Mouse (Mus musculus) left cerebral cortex, postnatal 36 days (tissue): ENCODE results near the gene Gadl1. TPM values are rescaled to one million over a fixed set of nuclear protein-coding genes. Genes with fewer than 3 reads are reported as not detected.

Experiments used
- DNase-seq, 2 experiments: peaks; one replicate each; pipeline ENCODE4 v3.0.0; 2021 to 2022; ENCODE audit warnings: low spot score in 2 of 2, mixed read lengths in 1 of 2
- intact Hi-C: fragments of 180-260 bp; cut with DNase I; formaldehyde crosslinking; loops from one replicate; pipeline ENCODE4 v1.15.1; 2025
- total RNA-seq, 2 experiments: library from RNA; stranded (reverse); gene quantifications; 2 replicates each; pipeline ENCODE4 v1.2.3; 2021

Gene Gadl1
- total RNA-seq, 2 experiments from 2014 or later: 0.57 to 0.63 TPM

- intact Hi-C loops: no loop called here
- no peak for DNase-seq
These were observed 167.7 kb downstream of the Gadl1 start for GRCm38 (mm10) chr9:116076946-116077345.

GRCm38 (mm10) chr9:116077419-116077818, 168.2 kb downstream of the Gadl1 start:
- no peak for DNase-seq
- intact Hi-C loops: no loop called here

GRCm38 (mm10) chr9:116081781-116082180, 172.5 kb downstream of the Gadl1 start:
- no peak for DNase-seq
- intact Hi-C loops: no loop called here

DNA sequence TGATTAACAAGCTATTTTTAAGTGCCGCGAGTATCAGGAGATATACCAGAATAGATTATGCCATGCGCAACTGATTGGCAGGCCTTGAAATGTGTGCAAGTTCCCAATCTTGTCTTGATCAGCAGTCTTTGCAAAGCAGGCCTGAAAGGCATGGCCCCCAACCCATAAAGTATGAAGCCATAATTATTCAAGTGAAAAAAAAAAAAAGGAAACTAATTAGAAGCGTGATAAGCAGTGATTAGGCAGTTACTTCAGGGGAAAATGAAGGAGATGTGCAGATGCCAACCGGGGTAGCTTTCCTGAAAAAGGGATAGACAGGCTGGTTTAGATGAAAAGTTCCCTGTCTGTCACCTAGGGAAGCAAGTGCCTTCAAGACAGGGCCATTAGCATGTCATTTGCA, 174.0 kb downstream of the Gadl1 start:
- no peak for DNase-seq
- intact Hi-C loops: no loop called here

DNA sequence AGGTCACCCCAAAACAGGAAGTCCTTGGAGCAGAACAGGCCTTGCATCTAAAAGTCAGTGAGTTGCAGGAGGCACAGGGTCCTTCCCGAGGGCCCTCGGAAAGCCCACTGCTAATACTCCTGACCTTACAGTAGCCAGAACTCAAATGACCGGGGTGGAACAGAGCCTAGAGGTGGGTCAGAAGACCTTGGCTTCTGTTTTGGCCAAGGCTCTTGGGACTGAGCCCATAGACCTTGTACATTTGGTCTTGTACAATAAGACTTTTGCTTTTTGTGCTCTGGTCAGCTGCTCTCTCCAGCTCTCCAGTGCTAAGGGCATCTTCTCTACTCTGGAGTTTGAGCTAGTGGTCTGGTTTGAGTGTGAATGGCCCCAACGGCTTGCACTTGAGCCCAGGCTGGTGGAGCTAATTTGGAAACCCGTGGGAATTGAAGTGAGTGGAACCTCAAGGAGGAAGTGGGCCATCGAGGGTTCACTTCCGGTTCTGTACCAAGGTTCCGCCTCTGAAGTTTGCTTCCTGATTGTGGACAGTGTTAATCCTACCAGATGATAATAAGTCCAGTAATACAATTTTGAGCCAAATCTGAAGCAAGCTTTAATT, 174.6 kb downstream of the Gadl1 start:
- intact Hi-C loops: no loop called here
- DNase-seq: no peak

- DNase-seq: no peak
- intact Hi-C loops: no loop called here
These were observed 175.2 kb downstream of the Gadl1 start for GRCm38 (mm10) chr9:116084324-116084931.

- intact Hi-C loops: loop anchor here (5.0 kb wide), 1 partner anchor 296 kb away; no protein-coding TSS in a partner anchor
- no peak for DNase-seq
These were observed 176.7 kb downstream of the Gadl1 start for GRCm38 (mm10) chr9:116085999-116086398.

GRCm38 (mm10) chr9:116087263-116087662, 178.0 kb downstream of the Gadl1 start:
- DNase-seq: no peak
- intact Hi-C loops: loop anchor here (5.0 kb wide), 1 partner anchor 295 kb away; no protein-coding TSS in a partner anchor

- intact Hi-C loops: loop anchor here (5.0 kb wide), 1 partner anchor 294 kb away; no protein-coding TSS in a partner anchor
- DNase-seq: peak; percentile 44 to 59
These were observed 178.6 kb downstream of the Gadl1 start for GRCm38 (mm10) chr9:116087880-116088279.

DNA sequence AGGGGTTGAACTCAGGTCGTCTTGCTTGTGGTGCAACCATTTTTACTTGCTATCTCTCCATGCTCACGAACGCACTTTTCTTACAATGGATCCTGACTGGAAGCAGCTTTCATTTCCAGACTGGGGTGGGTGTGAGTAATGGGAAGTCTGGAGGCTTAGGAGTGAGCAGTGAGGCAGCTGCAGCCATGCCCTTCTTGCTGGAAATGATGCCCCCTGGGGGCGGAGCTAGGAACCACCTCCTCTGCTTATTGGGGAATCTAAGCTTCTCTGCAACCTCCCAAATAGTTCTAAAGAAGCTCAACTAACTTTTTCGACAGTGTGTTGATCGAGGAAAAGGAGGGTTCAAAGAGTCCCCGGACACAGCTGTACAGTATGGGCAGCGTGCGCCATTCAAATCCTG, 179.7 kb downstream of the Gadl1 start:
- DNase-seq: no peak
- intact Hi-C loops: loop anchor here (5.0 kb wide), 1 partner anchor 293 kb away; no protein-coding TSS in a partner anchor

DNA sequence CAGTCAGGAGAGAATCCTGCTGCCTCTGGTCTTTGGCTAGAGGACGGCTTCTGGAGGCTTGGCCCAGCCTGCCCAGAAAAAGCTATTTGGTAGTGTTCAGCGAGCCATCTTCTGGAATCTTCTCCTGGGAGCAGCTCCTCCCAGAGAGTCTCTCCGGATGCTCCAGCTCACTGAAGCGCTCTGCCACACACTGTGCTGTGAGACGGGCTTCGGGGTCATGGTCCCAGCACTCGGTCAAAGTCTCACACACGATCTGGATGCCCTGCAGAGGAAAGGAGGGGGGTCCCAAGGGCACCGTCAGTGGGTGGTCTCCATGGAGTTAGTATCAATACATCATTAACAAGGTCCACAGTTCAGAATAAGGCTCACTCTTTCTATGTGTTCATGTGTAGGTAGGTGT, 181.0 kb downstream of the Gadl1 start:
- intact Hi-C loops: no loop called here
- DNase-seq: no peak

- intact Hi-C loops: no loop called here
- no peak for DNase-seq
These were observed 182.0 kb downstream of the Gadl1 start for GRCm38 (mm10) chr9:116091101-116091841.

- no peak for DNase-seq
- intact Hi-C loops: no loop called here
These were observed 182.7 kb downstream of the Gadl1 start for GRCm38 (mm10) chr9:116091921-116092320.

- intact Hi-C loops: no loop called here
- DNase-seq: peak in 1 of 2 experiments; percentile 25
These were observed 189.7 kb downstream of the Gadl1 start for GRCm38 (mm10) chr9:116098724-116099595.

- no peak for DNase-seq
- intact Hi-C loops: no loop called here
These were observed 190.3 kb downstream of the Gadl1 start for GRCm38 (mm10) chr9:116099596-116099993.

DNA sequence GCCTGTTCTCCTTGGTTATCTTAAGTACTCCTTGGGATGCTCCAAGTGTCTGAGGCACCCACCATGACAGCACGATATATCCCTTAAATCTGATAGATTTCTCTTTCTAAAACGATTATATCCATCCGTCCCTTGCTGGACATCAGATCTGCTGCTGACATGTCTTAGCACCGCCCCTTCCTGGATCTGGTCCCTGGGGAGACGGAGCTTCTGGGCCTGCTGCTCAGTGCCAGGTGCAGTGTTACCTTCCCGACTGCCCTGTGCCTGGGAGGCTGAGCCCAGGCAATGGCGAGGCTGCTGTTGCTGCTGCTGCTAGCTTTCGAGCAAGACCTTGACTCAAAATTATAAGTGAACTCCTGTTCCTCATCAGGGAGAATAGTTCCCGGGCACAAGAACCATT, 190.8 kb downstream of the Gadl1 start:
- DNase-seq: no peak
- intact Hi-C loops: no loop called here

GRCm38 (mm10) chr9:116101842-116102241, 192.6 kb downstream of the Gadl1 start:
- intact Hi-C loops: no loop called here

GRCm38 (mm10) chr9:116104770-116105169, 195.5 kb downstream of the Gadl1 start:
- no peak for DNase-seq
- intact Hi-C loops: no loop called here

More at GRCm38 (mm10) chr9:116101842-116102241, 192.6 kb downstream of the Gadl1 start:
- DNase-seq: no peak

DNA sequence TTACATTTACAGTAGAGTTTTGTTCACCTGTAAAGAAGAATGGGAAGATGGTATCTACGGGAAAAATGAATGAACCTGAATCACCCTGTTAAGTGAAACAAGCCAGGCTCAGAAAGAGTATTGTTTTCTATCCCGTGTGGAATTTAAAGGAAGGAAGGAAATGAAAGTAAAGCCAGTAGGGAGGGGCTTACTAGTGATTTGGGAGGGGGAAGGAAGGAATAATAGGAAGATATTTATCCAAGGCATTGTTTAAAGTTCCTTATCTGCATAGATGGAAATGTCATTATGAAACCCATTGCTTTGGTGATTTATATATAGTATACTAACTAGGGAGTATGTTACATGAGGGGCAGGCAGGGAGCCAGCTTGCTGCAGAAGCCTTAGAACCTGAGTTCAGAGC, 199.5 kb downstream of the Gadl1 start:
- intact Hi-C loops: no loop called here

More for the DNA sequence above, 199.5 kb downstream of the Gadl1 start:
- DNase-seq: no peak
